Mouse (Mus musculus) urinary bladder, adult 2 months (tissue): ENCODE results near the gene Atp6v0a1. TPM values are rescaled to one million over a fixed set of nuclear protein-coding genes. Genes with fewer than 3 reads are reported as not detected.

ENCODE experiments used
- DNase-seq: peaks from one replicate; pipeline ENCODE4 v3.0.0; 2022; ENCODE audit warnings: low spot score
- polyA plus RNA-seq: library from polyadenylated mRNA; depleted of rRNA; stranded (reverse); fragments of >200 nt; gene quantifications from 2 replicates; pipeline ENCODE4 v1.2.3, GENCODE M21; 2012; rRNA removed

The Atp6v0a1 gene
- polyA plus RNA-seq, 1 experiment = 66.9 TPM

DNA sequence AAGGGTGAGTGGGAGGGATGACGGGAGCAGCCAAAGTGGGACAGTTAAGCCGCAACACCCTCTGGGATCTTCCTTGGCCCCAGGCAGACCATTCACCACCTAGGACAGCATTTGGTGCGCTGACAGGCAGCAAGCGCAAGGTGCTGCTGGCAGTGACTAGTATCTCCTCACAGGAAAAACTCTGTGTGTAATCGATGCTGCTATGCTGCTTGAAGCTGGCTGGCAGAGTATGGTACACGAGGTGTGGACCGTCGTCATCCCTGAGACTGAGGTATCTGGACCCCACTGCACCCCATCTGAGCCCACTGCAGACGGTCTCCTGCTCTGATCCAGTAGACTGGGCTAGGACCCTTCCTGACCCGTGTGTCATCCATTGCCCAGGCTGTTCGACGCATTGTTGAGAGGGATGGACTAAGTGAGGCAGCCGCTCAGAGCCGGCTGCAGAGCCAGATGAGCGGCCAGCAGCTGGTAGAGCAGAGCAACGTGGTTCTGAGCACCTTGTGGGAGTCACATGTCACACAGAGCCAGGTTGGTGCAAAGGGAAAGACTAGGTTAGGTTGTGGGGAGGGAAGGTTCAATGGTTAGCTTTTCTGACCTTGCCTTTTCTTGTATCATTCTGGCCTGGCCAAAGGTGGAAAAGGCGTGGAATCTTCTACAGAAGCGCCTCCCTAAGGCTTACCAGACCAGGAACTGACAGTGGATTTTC, 76.5 kb downstream of the Atp6v0a1 start:
- no peak for DNase-seq

DNA sequence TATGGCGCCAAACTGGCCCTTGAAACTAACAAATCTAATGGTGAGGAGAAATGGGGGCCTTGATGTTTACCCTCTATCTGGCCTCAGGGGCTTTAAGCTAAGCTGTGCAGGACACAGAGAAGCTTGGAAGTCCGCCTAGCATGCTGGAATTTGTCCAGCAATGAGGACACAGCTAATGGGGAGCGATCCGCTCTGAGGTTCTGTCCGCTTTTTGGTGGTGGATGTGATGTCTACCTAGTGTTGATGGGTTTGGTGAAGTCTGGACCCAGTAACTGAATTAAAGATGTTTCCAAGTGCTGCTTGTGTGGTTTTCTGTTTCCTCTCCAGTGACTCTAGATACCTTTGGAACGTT, 77.0 kb downstream of the Atp6v0a1 start:
- DNase-seq = no peak

DNA sequence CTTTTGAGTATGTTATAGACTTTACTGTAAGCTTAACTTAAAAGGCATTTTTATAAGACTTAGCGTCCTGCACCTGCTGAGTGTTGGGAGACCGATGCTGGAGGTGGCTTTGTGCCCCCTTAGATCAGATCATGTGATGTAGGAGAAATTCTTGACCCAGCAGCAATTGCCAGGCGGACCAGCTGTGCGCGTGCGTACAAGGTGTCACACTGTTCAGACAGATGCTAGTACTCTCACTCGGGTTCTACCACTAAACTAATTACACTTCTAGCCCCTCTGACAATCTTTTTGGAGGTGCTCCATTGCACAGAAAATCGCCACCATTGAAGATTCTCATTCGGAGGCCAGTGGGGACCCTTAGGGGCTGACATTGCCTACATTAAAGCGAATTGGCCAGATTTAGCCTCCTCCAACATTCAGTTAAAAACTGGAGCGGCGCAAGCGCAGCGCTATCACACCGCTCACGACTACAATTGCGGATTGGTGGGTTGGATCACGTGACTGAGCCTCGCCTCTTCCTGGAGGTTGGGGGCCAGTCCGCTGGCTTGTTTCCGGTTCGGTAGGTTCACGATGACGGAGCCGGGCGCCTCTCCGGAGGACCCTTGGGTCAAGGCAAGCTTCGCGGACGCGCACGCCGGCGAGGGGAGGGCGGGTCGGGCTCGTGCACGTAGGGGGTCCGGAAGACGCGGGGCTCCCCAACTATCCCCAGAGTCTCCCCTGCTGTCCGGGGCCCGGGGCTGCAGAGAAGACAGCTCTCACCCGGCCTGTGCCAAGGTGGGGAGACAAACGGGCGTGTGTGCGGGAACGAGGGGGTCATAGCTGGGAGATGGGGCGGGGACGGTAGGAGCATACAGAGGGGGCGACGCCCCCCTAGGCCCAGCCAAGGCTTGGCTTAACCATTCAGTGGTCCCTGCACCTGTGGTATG, 77.8 kb downstream of the Atp6v0a1 start, which contains the start of gene Mlx:
Mlx (plus strand) TSS at position 522 of the 926 bp plus-strand sequence.
- peak; percentile 72 for DNase-seq

DNA sequence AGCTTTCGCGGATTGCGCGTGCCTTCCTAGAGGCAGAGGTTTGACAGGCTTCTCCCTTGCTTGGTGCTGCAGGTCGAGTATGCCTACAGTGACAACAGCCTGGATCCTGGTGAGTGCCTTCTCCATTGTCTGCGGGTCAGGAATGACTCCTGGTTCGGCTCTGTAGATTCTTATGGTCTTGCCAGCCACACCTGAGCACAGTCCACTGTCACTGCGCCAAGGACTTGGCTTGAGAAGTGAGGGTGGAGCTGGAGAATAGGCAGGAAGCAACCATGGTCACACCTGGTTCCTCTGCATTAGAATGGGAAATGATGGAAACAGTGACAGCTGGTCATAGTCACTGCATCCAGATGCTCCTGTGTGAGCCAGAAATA, 78.4 kb downstream of the Atp6v0a1 start:
- no peak for DNase-seq

DNA sequence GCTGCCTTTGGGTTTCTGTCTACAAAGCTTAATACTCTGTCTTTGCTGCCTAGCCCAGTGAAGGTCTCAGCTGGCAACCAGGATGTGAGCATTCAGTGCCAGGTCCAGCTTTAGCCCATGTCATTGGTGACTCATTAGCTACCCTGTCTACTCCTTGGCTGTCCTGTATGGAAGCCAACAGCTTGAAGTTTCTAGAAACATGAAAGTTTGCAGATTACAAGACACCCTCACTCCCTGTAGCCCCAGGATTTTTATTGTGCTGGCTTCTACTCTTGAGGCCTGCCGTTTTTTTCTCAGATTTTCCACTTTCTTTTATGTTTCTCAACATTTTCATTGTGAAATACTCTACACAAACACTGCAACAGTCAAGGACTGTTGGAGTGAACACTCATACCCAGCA, 80.7 kb downstream of the Atp6v0a1 start:
- DNase-seq = no peak

DNA sequence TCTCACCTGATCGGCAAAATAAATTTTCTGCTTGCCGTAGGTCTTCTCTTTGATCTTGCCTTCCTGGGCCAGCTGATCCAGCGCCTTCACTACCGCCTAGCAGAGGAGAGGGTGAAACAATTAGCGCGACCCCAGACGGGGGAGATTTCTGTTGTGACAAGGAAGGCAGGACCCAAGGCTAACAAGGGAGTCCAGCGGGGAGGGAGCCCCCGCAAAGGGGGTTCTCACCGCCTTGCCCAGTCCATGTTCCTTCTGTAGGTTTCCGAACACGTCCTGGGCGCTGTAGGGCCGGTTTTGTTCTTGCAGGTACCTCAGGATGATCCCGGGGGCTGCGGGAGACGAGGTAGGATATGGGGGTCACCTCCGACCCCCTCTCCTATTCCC, 85.7 kb downstream of the Atp6v0a1 start:
- no peak for DNase-seq

DNA sequence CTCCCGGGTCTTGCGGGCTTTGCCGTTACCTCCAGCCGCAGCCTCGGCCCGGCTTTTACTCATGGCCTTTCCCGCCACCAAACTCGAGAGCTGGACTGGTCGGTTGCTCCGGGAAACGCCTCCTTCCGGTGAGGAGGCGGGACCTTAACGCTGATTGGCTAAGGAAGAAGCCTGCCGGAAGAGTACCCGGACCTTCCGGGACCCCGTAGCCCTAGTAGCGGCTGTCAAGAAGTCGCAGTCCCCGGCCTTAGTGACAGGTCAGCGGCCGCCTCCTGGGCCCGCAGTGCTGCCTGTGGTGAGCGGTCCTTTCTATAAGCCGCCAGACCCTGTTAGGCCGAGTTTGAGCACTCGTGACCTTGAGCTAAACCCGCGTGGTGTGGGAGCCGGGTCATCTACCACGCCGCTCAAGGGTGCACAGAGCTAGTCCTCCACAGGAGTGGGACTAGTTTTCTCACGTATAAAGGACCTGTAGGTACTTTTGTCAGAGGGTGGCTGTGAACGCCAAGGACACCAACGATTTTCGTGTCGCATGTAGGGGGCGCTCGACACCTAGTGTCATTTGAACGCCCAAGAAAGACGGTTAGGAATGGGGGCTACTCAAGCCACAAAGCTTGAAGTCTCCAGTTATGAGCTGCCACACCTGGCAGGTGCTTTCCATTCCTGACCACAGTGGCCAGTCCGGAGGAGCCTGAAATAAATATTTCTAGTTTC, 86.2 kb downstream of the Atp6v0a1 start, which contains the start of gene Psmc3ip:
Psmc3ip (minus strand) TSS at position 123 of the 711 bp plus-strand sequence.
- DNase-seq = peak; percentile 74

DNA sequence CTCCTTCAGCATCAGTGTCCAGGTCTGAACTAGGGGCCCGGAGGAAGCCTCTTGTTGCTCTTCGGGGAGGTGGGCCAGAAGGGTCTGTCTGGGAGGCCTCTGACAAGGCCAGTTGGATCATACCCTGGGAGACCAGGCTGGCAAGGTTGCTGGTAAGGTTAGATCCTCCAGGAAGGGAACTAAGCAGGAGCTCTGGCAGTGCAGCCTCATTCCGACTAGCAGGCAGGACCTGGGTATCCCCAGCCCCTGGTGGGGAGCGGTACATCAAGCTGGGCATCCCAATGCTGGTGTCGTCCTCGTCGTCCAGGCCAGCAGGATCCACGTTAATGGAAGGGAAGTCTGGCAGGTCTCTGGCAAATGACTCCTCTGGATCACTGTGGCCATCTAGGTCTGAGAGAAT, 89.0 kb downstream of the Atp6v0a1 start:
- no peak for DNase-seq

DNA sequence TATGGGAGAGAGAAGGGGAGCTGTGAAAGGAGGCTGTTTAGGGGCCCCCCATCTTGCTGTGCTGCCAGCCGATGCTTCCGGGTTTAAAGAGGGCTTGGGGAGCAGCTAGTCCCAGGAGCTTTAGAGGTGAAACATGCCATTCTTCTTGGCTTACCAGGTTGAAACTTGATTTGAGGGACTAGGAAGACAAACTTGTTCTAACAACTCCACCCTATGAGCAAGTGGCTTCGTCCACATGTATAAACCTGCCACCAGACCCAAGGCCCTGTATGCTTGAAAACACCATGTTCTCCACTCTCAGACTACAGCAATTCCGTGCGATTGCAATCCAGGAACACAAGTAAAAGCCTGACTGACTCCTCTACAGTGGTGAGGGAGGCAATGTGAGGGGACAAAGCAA, 93.8 kb downstream of the Atp6v0a1 start:
- no peak for DNase-seq

DNA sequence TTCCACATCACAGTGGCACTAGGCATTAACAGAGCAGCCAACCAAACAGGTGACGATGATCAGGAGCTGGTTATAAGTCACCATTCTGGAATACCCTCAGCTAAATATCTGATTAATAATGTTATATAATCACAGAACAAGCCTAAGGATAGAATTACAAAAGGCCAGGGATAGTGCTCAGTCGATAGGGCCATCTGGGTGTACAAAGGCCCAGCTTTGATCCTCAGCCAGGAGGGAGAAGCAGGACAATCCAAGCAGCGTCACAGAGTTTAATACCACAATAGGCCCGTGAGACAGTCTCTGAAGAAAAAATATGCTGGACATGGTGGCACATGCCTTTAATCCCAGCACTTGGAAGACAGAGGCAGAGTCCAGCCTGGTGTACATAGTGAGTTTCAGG, 100.1 kb downstream of the Atp6v0a1 start:
- DNase-seq = no peak

DNA sequence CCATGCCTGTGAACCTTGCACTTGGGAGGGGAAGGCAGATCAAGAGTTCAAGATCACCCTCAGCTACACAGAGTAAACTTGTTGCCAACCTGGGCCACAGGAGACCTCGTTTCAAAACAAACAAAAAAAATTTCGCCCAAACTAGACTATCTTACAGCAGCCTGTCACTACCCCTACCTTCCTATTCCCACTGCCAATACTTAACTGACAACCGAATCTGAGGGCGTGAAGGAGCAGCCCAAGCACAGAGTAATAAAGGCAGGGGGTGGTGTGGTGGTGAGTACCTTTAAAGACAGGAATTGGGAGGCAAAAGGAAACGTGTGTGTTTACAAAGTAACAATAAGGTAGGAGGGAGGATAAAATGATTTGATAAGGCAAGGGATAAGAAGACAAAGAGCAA, 101.5 kb downstream of the Atp6v0a1 start:
- no peak for DNase-seq

DNA sequence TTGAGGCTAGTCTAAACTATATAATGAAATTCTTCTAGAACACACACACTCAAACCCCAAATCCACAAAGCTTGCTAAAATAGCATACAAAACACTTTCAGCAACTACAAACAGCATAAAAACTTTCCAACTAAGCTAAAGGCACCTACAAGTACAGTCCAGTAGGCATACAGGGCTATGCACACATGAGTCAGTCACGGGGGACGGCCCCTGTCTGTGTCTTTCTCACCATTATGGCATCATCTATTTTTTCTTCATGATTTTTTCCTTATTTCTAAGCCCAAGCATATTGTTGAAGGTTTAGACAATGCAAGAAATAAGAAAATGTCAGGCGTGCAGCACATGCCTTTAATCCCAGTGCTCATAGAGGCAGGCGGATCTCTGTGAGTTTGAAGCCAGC, 101.9 kb downstream of the Atp6v0a1 start:
- no peak for DNase-seq

DNA sequence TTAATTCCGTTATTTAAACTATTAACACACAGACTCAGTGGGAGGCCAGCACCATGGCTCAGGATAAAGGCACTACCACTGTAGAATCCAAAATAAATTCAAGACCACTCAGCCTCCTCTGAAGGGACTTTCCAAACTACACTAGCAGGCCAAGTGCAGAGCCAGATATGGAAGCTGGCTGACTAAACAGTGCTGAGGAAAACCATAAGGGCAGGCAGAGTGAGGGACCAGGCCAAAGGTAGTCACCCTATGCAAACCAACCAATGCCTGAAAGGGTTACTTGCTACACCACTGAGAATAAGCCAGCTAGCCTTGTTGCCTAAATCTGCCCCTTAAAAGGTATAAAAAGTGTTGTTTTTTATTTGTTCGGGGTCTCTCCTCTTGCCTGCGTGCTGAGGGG, 102.9 kb downstream of the Atp6v0a1 start:
- DNase-seq = no peak

Other genes starting within 250 kb of the Atp6v0a1 start
- 0.01 and 0.04 TPM in 2 replicates for gene Kcnh4, start 249.5 kb upstream of the Atp6v0a1 start, polyA plus RNA-seq
- 0.15 TPM in 1 of 2 replicates, not detected in the other for gene Hcrt, start 246.5 kb upstream of the Atp6v0a1 start, polyA plus RNA-seq
- gene Ghdc, start 238.5 kb upstream of the Atp6v0a1 start, polyA plus RNA-seq = 16.7 and 20.5 TPM in 2 replicates
- gene Stat5b, start 158.7 kb upstream of the Atp6v0a1 start, polyA plus RNA-seq = 18.1 and 21.5 TPM in 2 replicates
- 9.0 and 11.4 TPM in 2 replicates for gene Stat5a, start 150.1 kb upstream of the Atp6v0a1 start, polyA plus RNA-seq
- 91.2 and 103 TPM in 2 replicates for gene Stat3, start 69.9 kb upstream of the Atp6v0a1 start, polyA plus RNA-seq
- 284 and 420 TPM in 2 replicates for gene Cavin1, start 38.6 kb upstream of the Atp6v0a1 start, polyA plus RNA-seq
- 27.2 and 29.0 TPM in 2 replicates for gene Naglu, start 60.6 kb downstream of the Atp6v0a1 start, polyA plus RNA-seq
- gene Hsd17b1, start 69.0 kb downstream of the Atp6v0a1 start, polyA plus RNA-seq = 0.56 and 0.57 TPM in 2 replicates
- gene Coasy, start 73.1 kb downstream of the Atp6v0a1 start, polyA plus RNA-seq = 25.8 and 38.8 TPM in 2 replicates
- 34.1 and 38.0 TPM in 2 replicates for gene Mlx, start 77.8 kb downstream of the Atp6v0a1 start, polyA plus RNA-seq
- gene Psmc3ip, start 86.0 kb downstream of the Atp6v0a1 start, polyA plus RNA-seq = 7.1 and 7.9 TPM in 2 replicates
- 66.2 and 67.3 TPM in 2 replicates for gene Retreg3, start 110.4 kb downstream of the Atp6v0a1 start, polyA plus RNA-seq
- 4.3 and 11.0 TPM in 2 replicates for gene Tubg1, start 110.5 kb downstream of the Atp6v0a1 start, polyA plus RNA-seq
- gene Tubg2, start 146.5 kb downstream of the Atp6v0a1 start, polyA plus RNA-seq = 3.3 and 5.0 TPM in 2 replicates
- gene Cntnap1, start 161.1 kb downstream of the Atp6v0a1 start, polyA plus RNA-seq = 4.2 and 5.8 TPM in 2 replicates
- 33.9 and 35.6 TPM in 2 replicates for gene Plekhh3, start 161.9 kb downstream of the Atp6v0a1 start, polyA plus RNA-seq
- gene Ccr10, start 166.0 kb downstream of the Atp6v0a1 start, polyA plus RNA-seq = 0.19 and 0.21 TPM in 2 replicates
- 45.0 and 45.7 TPM in 2 replicates for gene Ezh1, start 217.0 kb downstream of the Atp6v0a1 start, polyA plus RNA-seq
- gene Ramp2, start 236.6 kb downstream of the Atp6v0a1 start, polyA plus RNA-seq = 79.5 and 82.0 TPM in 2 replicates
- 73.3 and 91.1 TPM in 2 replicates for gene Vps25, start 244.3 kb downstream of the Atp6v0a1 start, polyA plus RNA-seq